Mouse (Mus musculus) telencephalon, adult 2 months (tissue): ENCODE measurements around the gene Rpl41.

ENCODE experiments used
- DNase-seq: peaks from one replicate; pipeline ENCODE4 v3.0.0-alpha.2; 2011; ENCODE audit warnings: low read depth, low spot score

The Rpl41 gene

DNA sequence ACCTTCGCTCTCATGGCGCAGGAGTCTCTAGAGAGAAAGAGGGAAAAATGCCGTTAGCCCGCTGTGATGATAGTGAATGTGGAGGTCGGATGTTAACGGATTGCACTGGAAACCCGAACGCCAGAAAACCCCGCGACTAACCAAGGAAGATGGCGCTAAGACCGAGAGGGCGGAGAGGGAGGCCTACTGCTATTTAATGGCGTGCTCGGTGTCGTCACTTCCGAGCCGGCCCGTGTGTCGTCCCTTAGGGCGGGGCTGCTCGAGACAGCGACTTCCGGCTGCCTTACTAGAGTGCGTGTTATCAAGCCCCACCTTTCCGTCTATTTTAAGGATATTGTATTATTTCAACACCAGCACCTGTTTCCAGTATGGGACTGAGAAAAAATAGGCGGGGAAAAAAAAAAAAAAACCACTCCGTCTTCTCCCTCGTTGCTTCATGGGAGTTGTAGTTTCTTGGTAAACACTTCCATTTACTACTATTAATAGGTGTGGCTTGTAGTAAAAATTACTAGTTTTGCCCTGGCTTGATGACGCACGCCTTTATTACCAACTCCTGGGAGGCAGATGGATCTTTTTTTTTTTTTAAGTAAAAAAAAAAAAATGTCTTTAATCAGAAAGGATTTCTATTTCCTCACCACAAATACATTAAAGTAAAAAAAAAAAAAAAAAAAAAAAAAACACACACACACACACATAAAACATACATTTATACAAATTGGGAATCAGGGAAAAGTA, at the start of gene Rpl41:
Gene Rpl41, minus strand, starts transcription at position 359 of the 735 bp plus-strand sequence.
- DNase-seq = peak; percentile 99

DNA sequence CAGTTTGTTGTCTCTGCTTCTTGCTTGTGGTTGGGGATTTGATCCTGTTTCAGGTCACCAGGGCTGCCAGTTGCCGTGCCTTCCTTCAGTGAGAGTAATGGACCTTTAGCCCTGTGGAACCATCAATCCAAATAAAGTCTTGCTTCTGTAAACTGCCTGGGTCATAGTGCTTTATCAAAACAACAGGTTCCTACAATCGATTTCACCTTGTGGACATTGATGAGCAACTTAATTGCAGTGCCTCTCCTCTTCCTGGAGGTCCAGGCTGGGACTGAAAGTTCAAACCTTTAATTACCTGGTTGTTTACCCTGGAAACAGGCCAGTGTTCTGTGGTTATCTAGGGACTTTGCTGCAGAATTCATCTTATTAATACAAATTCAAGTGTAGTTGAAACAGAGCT, 49.4 kb upstream of the Rpl41 start:
- no peak for DNase-seq

DNA sequence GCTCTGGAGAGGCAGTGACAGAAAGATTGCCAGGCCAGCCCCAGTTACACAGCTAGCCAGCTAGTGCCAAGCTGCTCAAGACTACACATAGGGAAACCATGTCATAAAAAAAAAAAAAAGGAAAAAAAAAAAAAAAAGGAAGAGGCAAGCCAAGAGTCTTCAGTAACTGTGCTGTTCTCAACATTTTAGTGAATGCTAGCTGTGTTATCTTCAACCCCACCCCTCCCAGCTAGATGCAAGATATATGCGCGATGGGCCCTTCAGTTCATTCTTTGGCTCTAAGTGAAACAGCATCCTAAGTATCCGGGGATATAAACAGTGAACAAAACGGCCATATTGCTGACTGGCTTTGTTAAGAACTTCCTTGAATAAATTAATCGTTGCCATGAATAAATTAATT, 43.7 kb upstream of the Rpl41 start:
- DNase-seq = no peak

DNA sequence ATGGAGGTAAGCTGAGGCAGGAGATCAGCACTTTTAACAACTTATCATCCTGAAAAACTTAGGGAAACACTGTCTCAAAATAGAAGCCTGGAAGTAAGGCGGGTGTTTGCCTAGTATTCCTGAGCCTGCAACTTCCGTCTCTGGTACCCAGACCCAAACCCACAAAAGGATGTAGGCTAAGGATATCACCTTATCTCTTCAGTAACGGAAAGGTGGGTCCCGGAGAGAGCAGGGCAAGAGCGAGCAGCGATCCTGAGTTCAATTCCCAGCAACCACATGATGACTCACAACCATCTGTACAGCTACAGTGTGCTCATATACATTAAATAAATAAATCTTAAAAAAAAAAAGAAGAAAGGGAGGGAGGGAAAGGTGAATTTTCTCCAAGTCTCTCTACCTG, 42.3 kb upstream of the Rpl41 start:
- no peak for DNase-seq

DNA sequence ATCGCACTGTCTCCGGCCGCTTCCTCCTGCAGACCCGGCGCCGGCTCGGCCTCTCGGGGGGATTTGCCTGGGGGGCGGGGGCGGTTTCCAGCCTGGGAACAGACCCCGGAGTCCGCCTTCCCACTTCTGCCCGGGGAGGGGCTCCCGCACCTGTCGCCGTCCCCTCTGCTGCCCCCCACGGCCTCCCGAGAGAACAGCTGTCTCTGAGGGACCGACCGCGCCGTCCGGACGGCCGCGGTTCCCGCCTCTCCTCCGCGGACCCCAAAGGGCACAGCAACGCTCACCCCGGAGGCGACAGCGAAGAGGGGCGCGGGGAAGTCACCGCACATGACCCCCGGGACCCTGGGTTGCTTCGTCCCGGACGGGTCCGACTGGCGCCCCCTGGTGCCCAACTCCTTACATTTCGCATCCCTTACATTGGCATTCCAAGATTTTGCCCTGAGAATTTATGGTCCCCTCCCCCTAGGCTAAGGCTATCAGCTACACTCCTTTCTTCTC, 41.1 kb upstream of the Rpl41 start:
- DNase-seq = no peak

DNA sequence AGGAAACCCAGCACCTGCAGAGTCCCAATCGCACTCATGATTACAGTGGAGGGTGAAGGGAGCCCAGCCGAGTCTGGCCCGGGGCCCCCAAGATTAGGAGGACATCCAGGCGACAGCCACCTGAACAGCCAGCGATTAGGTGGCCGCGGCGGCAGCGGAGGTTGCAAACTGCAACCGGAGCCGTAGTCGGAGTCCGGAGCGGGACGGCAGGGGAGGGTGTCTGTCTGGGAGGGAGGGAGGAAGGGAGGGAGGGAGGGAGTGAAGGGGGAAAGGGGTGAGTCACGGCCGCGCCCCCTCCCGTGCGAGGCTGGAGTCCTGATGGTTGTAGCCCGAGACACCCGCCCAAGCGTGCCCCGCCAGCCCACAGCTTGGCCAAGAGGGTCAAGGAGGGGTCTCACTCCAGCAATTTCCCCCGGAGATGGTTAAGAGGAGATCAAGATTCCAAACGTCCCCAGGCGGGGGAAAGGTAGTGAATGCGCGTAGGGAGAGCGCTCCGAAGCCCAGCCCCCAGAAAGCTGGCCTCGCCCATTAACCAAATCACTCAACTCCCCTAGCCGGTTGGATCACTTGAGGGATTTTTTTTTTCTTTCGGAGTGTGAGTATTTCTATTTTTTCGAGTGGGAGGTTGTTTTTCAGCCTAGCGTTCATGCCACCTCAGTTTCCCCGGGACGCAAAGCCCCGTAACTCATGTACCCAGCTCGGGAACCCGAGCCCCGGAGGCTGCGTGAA, 40.5 kb upstream of the Rpl41 start, which contains the start of gene Erbb3:
Gene Erbb3, minus strand, starts transcription at position 189 of the 729 bp plus-strand sequence.
- DNase-seq = no peak

DNA sequence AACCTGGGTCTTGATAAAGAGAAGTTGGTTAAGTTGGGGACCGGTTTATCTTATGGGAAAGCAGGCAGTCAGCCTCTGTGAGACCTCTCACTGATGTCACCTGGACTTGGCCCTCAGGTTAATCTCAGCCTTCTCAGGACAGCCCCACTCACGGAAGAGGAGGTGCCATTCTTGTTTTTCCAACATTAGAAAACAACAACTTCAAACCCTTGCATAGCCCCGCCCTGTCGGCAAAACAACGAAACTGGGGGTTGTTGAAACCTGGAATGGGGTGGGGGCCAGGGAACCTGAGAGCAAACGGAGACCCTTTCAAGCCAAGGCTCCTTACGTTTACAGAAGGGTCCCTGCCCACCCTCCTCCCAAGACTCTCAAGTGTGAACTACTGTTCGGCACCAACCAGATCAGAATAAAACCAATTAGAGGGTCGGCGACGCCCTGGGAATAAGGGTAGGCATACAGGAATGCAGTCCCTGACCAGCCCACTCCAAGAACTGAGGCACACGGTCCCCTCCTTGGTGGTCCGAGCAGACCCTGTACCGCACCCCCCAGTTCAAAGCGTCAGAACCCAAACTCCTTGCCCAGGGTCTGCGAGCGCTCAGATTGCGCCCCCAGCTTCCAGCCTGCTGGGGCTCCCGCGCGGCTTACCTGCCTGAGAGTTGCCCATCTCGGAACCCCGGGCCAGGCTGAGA, 39.8 kb upstream of the Rpl41 start:
- DNase-seq = no peak

DNA sequence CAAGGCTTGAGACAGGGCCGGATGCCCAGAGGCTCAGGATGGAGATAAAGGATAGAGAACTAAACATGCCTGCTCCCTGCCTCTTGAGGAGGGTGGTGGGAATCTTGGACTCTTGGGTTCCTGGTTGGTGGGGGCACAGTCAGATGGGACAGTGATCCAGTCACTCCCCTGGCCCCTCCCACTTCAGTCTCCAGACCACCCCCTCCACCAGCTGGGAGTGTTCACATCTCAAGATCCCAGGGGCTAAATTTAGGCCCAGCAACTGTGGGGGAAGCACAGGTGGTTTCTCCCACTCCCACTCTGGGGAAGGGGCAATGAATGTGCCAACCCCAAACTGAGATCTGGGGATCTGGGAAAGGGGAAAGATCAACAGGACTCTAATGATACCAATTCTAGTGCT, 39.0 kb upstream of the Rpl41 start:
- DNase-seq = no peak

DNA sequence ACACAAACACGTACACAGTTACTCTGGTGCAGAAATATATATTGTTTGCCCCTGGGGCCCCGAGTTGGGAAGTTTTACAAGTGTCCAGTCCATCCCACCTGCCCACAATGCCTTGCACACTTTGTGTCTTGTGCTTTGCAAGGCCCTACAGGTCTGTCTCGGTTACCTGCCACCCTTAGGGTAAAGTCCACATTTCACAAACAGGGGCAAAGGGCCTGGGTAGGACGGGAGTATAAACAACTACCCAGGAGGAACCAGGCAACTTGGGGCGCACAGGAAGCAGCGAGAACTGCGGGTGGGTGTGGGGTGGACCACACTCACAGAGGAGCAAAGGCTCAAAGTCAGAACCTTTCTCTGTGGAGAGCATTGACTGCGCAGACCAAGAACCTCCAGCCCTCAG, 38.6 kb upstream of the Rpl41 start:
- no peak for DNase-seq

DNA sequence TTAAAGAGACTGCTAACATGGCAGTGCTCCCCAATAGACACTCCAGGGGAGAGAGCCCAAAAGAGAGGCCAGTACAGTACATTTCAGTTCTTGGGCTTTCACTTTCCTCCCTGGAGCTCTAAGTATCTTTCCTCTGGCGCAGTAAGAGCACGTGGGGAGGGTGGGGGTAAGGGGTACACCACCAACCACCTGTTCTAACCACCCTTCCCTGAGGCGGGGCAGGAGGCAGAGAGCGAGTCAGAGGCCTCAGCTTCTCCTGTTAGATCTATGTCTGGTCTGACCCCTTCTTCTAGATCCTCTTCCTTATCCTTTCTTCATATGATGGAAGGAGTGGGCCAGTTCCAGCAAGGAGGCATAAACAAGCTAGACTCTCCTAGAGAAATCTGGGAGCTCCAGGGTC, 38.0 kb upstream of the Rpl41 start:
- DNase-seq = no peak

DNA sequence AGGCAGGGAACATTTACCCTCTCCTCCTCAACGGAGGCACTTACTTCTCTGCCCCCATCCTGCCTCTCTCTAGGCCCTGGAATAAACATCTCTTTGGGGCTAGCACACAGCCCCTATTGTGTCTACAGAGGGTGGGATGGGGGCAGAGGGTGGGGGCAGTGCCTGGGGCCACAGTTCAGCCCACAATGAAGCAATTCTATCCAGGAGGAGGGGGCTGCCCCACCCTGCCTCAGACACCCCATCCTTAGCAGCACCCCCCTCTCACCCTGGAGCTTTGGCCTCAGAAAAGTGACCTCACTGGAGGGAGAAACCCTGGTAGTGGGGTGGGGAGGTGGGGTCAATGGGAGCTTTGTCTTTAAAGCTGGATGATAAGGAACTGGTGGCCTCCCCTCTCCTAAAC, 37.4 kb upstream of the Rpl41 start:
- DNase-seq = peak; percentile 66

DNA sequence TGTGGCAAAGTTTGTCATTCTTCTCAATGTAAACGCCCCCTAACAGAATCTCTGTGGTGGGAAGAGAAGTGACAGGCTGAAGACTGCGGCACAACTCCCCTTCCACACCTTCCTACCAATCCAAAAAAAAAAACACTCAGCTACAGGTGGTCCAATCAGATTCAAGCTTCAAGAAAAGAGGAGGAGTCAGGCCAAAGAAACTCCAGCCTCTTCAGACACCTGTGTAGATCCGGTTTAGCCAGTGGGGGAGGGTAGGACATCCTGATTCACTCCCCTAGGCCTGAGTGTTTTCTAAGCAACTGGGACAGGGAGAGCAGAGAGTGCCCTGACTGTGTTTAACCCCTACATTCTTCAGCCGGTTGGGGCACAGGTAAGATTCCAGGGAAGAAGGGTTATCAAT, 35.3 kb upstream of the Rpl41 start:
- no peak for DNase-seq

DNA sequence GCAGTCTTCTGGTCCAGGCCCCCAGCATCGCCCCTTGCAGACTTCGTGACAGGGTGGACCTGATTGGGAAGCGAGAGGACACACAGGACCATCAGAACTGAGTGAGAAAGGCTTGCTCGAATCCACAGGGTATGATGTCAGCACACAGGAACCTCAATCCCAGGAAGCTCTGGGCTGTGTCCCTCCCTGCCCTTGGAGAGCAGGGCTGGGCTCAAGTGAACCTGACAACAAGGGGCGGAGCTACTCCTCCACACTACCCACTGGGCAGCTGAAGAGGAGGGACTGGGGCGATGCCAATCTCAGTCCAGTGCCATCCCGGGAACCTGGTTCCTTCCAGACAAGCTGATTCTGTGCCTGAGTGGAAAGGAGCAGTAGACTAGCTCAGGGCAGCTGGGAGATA, 34.5 kb upstream of the Rpl41 start:
- DNase-seq = no peak

DNA sequence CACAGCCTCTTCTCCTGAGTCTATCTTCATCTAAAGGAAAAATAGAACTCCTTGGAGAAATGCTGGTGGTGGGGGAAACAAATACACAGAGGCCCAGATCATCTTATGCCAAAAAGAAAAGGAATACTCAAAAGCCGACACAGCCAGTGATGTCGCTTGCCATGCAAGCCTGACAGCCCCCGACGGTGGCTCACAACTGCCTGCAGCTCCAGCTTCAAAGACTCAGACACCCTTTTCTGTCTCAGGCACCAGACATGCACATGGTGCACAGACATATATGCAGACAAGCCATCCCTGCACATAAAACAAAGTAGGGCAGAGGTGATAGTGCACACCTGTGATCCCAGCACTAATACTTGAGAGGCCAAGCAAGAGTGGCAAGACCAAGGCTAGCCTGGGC, 30.6 kb upstream of the Rpl41 start:
- DNase-seq = no peak

DNA sequence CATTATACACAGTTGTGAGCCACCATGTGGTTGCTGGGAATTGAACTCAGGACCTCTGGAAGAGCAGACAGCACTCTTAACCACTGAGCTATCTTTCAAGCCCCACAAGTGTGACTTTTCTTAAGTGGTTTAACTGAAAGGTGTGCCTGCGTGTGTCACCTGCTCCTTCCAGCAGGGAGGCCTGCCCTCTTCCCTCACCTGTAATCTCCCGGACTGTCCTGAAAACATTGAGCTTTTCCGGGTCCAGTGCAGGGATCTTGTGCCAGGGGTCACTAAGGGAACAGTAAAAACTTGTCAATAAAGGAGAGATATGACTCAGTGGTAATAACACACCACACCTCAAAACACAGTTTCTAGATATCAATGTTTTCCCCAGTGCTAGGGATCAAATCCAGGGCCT, 30.2 kb upstream of the Rpl41 start:
- DNase-seq = no peak

DNA sequence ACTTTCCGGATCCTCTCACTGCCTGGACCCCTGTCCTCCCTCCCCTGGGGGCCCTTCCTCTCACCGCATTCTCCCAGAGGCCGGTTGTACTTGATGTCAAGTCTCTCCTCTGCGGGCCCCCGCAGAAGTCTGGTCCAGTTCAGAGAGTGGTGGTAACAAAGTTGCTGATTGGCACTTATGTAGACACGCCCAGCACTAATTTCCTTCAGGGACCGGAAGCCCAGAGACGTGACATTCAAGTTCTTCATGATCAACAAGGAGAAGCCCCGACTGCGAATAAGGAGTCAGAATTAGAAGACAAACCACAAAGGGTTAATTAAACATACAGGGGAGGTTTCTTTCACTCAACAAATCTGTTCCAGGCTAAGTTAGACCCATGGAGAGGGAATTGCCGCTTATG, 29.2 kb upstream of the Rpl41 start:
- no peak for DNase-seq

DNA sequence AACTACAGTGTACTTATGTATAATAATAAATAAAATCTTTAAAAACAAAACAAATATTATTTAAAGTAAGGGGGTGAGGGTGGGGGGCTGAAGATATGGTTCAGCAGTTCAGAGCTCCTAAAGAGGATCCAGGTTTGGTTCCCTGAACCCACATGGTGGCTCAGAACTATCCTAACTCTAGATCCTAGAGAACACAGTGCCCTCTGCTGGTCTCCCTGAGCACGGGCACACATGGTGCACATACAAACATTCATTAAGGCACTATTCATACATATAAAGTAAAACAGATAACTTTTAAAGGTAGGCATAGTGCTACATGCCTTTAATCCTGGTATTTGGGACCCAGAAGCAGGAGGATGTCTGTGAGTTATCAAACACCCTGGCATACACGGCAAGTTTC, 26.0 kb upstream of the Rpl41 start:
- no peak for DNase-seq

DNA sequence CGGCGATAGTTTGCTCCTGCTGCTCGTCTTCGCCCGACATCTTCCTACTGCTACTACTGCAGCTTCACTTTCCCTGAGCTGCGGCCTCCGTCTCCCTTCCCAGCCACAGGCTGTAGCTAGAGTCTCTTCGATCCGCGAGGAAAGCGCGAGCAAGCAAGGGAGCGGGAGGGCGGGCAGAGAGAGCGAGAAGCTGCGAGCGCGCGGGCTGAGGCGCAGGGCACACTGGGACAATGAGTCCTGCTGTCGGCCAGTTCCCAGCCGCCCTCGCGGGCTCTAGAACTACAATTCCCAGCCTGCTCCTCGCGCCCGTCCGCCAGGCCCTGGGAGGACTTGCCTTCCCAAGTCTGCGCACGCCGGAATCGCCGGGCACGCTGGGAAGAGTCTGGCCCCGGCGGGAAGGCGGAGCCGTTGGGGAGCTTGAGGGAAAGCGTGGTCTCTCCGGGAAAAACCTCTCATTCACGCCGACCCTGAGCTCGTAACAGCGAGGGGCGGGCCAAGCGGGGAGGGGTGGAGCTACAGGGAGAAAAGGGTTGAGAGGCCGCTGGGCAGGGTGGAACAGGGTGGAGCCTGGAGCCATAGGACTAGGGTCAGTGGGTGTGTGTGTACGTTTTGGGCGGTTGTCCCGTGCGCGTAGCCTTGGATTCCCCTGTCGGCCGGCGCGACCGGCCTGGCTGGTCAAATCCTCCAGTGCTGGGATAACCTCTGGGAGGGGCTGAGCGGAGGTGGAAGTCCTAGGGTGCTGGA, 16.9 kb upstream of the Rpl41 start, which contains the start of gene Pa2g4:
Gene Pa2g4, minus strand, starts transcription at position 200 of the 744 bp plus-strand sequence.
- DNase-seq = peak; percentile 98

DNA sequence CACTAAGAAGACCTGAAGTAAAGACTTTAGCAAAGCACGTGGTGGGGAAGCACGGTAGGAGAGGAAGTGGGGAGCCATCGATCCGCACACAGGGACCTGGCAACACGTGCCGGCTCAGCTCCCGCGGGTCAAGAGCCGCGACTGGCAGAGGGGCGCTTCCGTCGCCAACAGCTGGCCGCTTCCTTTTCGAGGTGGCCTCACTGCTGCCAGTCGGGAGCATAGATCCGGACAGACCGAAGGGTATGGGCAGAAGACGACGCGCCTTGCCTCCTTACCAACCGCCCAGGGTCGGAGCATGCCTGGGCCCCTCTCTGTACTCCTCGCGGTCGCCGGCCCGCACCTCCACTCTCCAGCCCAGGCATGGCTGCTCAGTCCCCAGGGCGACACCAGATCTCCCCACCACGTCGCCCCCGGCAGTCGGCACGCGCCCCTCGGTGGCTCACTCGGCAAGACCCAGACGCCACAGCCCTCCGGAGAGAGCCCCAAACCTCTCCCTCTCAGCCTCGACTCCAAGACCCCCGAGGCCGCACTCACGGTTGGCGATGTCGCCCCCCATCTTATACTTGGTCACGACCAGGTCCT, 16.2 kb upstream of the Rpl41 start:
- DNase-seq = no peak

DNA sequence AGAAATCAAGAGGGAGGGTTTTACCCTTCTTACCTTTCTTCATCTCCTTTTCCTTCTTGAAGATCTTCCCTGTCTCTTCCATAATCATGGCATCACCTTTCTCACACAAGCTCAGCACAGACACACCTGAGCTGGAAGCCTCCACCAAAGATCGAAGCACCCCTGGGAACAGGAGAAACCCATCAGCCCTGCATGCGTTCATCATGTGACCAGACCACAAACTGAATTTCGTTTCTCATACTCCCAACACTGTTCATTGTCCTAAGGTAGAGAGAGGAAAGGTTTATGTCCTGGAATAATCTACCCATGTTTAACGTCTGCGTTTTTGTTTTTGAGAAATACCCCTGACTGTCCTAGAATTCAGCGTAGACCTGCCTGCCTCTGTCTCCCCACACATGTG, 14.4 kb upstream of the Rpl41 start:
- DNase-seq = no peak

DNA sequence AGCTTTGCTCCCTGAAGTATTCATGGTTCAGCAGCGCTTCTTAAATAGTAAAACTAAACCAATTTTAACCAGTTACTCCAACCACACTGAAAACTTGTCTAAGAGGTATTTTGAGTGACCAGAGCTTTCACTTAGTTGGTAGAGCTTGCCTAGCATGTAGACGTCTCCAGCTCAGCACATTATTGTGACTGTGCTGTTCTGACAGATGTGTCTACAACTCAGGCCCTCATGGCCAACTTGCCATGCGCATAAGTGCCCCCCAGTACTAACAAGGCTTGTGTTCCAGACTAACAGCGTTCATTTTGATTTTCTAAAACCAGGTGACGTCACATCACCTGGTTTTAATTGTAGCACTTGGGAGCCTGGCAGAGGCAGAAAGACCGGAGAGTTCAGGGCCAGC, 7.9 kb upstream of the Rpl41 start:
- DNase-seq = no peak
